Mouse (Mus musculus) thymus, postnatal 25 days (tissue): Measurements from ENCODE around the gene Zfp831.

ENCODE experiments used
- DNase-seq: peaks from one replicate; pipeline ENCODE4 v3.0.0; 2022

Zfp831 gene

DNA sequence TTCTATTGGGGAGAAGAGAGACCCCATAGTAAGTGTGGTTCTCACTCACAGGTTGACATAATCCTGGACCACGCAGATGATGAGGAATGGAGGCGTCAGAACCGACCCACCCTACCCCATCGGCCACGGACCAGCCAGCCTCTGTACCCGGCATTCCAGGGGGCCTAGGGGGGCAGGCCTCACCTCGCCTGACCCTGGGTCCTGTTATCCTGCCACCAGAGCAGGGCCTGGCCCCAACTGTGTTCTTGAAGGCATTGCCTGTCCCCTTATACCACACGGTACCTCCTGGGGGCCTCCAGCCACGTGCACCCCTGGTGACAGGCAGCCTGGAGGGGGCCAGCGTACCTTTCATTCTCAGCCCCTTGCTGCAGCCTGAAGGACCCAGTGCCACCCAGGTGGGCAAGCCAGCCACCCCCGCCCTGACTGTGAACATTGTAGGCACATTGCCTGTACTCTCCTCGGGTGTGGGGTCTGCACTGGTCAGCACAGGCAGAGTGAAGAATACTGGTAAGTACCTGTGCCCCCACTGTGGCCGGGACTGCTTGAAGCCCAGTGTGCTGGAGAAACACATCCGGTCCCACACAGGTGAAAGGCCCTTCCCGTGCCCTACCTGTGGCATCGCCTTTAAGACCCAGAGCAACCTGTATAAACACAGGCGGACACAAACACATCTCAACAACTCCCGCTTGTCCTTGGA, at the start of gene Zfp831:
TSS of gene Zfp831 (plus strand) at position 87 of the 697 bp plus-strand sequence.
- no peak for DNase-seq

DNA sequence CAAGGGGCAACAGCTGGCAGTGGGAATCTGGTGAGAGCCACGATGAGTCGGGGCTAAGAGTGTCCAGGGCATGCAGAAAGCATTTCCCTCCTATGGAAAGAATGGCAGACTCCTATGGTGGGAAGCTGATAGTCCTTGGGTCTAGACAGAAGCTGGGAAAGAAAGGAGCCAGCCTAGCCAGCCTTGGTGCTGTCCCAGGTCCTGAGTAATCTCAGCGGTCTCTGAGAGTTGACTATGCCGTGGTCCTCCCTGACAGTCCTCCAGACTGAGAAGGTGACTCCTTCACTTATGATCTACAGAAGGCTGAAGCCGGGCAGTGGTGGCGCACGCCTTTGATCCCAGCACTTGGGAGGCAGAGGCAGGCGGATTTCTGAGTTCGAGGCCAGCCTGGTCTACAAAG, 48.4 kb upstream of the Zfp831 start:
- no peak for DNase-seq

DNA sequence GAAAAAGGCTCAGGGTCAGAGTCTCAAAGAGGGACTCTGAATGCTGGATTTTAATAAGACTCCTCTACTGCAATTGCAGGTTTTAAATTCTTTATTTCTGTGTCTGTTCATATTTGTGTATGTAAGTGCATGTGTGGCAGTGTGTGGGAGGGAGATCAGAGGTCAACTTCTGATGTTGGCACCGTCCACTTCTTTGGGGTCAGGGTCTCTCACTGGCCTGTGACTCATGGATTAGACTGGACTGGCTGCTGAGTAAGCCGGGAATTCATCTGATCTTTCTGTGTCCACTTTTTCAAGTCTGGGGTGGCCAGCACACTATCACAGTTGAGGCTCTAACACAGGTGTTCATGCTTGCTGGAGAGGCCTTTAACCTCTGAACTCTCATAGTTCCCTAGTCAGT, 47.7 kb upstream of the Zfp831 start:
- DNase-seq: no peak

DNA sequence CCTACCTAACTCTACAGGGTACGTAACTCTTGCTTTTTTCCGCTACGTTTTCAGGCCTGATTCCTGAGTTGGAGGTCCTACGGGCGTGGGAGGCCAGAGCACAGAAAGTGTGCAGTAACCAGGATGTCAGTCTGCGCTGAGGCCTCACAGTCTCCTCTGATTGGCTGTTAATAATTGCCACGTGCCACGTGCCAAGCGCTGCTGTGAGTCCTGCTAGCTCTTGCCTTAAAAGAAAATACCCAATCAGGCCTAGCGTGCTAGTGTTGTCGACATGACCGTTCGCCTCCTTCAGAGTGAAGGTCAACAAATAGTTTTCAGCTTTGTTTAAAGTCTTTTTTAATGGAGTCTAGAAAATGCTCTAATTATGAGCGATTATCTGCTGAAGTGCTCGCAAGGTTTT, 46.9 kb upstream of the Zfp831 start:
- DNase-seq: no peak

DNA sequence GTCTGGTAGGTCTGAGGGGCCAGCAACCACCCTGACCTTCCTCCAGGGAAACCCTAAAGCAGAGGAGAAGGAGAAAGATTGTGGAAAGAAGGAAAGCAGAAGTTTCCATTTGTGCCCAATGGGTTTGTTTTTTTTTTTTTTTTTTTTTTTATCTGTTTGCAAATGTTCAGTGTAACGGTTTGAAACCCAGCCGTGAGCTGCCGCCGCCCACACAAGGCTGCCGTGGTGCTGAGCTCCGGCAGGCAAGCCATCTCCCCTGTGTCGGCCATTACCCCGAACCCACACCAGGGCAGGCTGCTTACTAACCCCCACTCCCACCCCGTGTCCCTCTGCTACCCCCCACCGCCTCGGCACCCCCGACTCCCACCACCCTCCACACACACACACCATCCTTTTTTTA, 44.9 kb upstream of the Zfp831 start:
- DNase-seq: peak; percentile 55

DNA sequence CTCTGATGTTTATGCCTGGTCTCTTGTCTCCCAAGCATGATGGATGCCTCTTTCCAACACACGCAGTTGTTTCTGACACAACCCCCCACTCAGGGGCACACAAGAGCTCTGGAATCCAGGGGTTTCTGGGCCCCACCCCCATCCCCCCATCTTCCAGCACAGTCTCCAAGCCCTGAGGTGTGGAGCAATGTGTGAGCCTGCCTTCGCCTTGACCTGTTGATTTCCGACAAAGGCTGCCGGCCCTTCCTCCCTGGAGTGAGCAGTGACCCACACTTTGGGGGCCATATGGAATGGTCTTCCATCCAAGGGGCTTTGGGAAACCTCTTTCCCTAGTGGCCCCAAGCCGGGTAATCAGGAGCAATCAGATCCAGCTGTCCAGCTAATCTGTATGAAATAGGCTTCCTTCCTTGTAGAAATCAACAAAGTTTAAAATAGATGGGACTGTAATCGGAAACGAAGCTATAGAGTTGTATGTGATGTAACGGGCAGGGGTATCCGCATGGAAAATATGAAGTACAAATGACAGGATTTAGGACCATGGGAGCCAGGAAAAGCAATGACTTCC, 44.2 kb upstream of the Zfp831 start:
- no peak for DNase-seq

DNA sequence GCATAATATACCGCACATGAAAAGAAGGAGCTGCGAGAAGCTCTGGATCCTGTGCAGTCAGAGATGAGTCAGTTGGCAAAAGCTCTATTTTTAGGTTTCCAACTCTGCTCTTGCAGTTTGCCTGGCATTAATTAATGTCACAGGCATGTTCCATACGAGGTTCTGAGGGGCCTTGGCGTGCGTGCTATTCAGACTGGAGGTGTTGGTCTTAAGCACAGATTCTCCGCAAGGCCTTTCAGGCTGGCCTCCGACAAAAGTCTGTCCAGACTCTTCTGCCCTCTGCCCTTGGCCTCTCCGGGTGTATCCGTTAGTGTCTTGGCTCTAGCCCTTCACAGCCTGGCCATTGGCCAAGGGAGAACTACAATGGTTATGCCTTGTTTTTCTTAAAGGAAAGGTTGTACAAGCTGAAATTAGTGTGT, 43.5 kb upstream of the Zfp831 start:
- no peak for DNase-seq

DNA sequence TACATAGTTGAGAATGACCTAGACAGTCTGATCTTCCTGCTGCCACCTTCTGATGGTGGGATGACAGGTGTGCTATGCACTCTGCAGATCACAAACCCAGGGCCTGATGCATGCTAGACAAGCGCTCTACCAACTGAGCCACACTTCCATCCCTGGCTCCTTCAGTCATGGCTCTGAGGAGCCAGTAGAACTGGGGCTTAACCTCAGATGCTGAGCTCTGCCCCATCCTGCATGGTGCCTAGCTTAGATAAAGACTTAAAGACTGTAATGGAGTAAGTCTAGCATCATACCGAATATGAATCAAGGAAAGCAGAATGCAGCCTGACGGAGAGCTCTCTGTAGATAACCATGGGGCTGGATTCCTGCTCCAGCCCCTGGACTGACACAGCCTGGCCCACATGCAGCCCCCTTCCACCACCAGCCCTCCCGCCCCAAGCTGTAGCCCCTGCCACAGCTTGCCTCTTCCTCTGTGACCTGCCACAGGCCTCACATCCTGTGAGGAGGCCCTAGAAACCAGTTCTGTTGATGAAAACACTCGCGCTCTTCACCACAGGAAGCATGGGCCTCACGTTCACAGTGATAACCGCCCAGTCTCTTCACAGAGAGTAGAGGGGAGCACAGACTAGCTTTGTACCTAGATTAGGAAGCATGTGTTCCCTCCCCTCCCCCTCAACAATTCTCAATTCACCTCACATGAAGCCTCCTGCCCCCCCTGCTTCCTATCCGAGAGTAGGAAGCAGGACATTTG, 41.2 kb upstream of the Zfp831 start:
- peak; percentile 81 for DNase-seq

DNA sequence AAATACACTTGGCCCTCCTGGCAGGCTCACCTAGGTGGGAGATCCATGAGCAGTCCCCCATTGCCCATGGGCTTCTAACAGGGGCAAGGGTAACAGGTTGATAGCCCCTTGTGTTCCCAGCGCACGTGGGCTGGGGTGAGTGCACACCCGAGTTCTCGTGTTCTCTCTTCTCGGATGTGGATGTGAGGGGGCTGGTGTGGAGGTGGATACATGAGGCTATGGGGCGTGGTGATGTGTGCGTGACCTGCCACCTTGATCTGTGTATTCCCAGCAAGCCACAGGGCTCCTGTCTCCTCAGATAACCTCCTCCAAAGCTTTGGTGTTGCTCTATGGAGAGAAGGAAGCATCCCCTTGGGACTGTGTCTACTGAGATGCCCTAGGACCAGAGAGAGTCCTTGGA, 40.0 kb upstream of the Zfp831 start:
- no peak for DNase-seq

DNA sequence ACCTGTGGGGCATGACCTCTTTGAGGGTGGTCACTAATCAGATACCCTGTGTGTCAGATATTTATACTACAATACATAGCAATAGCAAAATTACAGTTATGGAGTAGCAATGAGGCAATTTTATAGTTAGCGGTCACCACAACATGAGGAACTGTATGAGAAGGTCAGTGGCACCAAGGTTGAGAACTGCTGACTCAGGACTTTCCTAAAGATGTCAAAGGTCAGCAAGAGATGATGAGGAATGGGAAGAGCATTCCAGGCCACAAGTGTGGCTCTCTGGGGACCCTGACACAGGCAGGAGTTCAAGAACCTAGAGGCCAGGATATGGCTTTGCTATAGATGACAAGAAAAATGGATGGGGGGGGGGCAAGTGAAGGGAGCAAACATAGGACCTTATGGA, 38.3 kb upstream of the Zfp831 start:
- no peak for DNase-seq

DNA sequence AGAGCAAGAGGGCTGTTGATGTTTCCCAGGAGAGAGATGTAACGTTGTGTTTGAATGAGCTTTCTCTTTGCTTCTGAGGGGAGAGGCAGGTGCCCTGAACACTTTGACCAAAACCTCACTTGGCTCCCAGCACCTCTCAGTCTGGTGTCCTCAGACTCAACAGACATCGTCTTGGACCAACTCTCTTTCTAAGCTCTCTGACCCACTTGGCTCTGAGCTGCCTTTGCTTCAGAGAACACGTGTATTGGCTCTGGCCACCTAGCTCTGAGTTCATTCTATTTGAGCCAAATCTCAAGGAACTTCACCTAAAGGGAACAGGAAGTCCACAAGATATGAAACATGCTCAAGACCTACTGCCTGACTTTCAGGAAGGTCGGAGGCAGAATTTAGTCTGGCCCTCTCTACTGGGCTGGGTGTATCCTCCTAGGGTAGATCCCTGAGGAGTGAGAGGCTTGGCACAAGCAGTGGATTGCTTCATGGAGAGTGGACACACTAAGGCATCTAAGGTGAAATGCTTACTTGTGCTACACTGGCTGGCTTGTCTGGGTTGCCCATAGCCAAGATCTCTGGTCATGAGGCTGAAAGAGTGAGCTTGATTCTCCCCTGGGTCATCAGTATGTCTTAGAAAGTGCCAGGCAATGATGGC, 37.8 kb upstream of the Zfp831 start:
- DNase-seq: no peak

DNA sequence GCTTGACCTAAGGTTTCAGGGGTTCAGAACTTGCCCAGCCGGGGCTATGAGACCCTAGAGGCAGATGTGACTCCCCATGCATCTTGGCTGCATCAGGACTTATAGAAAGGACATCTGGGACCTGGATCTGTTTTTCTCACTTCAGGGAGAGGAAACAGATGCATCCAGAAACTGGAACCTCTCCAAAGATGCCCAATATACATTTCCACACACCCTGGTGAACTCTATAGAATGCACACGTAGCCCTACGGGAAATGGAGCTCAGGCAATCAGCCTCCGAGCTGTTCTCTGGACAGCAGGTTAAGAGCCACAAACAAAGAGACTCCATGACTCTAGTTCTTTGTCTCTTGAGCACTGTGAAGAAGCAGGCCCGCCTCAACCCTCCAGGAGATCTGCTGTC, 37.0 kb upstream of the Zfp831 start:
- DNase-seq: no peak

DNA sequence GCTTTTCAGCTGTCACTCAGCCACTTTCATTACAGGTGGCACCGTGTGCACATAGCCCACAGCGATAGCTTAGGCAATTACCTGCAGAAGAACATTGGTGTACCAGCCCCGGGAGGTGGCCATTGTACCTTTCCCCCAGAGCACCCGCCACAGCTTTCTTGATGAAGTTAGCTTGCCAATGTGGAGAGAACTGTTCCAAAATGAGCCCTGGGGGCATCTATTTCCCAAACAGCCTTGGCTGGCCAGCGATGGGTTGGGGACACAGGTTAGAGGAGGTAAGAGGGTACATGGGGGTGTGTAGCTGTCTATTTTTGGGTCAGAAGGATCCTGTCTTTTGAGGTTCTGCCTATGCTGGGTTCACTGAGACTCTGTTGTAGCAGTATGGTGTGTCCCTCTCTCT, 33.4 kb upstream of the Zfp831 start:
- no peak for DNase-seq

DNA sequence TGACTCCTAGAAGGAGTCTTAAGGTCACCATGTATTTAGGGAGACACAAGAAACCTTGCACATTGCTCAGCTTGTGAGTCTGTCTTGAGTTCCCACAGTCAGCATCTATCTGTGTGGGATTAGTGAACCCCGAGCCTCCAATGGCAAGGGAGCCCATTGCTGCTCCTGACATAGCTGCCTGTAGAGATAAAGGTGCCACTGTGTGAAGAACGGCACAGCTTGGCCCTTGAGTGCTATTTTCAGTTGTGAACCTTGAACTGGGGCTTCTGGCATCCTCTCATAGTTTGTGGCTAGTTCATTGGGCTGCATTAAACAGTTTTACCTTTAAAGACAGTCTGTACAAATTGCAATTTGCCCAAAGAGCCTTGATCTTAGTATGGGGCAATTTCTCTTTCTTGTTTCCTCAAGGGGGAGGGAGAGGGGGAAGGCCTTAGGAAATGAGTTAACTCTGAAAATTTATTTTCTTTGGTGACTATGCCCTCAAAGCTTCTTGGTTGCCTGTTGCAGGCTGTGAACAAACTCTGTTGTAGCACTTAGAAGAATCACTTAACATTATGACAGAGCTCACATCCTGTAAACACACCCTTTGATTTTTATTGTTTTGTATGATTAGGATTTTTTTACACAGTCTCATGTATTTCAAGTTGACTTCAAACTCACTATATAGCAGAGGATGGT, 30.8 kb upstream of the Zfp831 start:
- no peak for DNase-seq

DNA sequence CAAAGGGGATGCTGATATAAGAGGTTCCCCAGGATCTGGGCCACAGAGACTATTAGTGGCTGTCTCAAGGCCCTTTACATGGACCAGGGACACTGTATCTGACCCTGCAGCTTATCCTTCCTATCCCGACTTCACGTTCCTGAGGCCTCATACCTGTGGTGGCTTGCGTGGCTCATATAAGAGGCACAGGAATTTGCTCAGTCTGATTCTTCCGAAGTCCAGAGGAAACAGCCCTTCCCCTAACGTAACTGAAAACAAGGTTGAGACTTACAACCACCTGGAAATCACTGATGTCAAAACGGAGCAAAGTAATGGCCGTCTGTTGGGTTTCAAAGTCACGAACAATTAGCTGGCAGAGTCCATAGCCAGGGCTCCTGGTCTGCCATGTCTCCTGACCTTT, 30.1 kb upstream of the Zfp831 start:
- peak; percentile 22 for DNase-seq

DNA sequence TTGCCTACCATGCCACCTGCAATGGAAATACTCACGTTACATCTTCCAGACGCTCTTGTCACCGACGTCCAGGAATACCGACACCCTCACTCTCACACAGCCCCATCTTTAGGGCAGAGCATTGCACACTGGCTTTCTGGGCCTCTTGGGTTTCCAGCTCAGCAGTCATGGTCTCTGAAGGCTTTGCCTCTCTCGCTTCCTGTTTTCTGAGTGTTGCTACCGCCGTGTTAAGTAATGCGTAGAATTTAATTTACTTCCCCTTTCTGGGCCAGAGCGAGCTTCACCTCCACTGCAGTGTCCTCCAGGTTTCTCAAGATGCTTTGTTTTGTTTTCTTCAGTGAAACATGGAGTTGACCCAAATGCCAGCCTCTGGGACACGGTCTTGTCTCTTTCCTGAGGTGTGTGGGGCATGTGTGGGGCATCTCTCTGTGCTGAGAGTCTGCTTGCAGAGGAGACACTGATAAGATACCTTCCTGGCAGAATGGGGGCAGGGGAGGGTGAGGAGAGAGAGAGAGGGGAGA, 29.4 kb upstream of the Zfp831 start:
- peak; percentile 74 for DNase-seq

DNA sequence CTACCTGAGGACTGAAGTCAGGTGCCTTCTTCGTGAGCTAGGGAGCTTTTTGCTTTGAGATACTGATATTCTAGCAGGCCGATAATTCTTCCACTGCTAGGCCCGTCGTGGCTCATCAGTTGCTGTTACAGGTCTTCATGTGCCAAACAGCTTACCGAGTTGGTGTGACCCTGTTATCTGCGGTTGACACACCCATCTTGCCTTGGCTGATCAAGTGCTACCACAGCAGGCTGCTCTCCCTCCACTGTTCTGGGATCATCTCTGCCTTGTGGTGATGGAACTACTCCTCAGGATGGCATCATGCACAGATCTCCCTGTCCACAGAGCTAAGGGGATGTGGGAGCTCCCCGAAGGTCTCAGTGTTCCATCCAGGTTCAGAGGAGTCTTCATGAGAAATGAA, 21.5 kb upstream of the Zfp831 start:
- no peak for DNase-seq

DNA sequence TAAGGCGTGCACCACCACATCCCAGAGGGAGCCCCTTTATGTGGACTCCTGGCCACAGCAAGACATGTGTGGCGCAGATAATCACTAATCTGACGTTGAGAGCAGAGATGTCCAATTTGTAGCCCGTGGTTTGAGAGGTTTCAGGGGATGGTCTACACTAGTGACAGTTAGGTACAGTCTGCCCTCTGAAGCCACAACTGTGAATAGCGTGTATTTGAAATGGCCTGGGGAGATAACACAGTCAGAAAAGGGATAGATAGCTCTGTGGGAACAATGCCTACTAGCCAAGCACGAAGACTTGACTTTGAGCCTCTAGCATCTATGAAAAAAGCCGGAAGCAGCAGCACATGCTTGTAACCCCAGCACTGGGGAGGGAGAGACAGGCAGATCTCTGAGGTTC, 18.9 kb upstream of the Zfp831 start:
- DNase-seq: no peak

DNA sequence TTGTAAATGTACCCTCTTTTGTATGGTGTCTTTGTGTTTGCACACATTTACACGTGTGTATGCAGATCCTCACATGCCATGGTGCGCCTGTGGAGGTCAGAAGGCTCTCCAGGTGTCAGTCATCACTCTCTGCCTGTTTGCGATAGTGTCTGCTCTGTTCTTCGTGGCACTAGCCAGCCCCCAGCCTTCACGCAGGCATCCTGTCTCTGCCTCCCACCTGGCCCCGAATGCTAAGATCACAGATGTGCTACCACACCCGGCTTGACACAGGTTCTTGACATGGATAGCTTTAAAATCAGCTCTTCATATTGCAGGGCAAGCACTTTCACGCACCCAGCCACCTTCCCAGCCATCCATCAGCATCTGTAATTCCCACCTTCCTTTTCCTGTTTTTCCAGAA, 16.3 kb upstream of the Zfp831 start:
- DNase-seq: no peak

DNA sequence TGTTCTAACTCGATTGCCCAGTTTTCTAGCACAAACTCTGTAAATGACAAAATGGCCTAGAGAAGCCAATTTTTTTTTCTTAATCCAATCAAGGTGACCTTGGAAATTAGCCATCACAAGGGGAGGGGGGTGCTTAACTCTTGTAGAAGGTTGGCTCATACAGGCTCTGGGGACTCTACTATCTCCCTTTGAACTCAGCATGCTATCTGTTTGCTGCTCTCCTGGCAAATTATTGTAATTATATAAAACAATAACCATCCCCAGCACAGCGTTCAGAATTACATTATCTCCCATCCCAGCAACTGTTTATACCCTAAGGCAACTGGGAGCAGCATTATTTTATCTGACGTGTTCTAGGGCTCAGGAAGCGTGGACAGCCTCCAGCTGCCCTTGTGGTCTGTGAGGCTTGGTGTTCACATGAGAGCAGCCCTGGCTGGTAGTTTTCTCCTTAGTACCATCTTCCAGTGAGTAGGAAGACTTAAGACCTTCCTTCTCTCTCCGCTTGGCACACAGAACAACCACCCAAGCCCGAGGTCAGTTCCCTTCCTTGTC, 14.0 kb upstream of the Zfp831 start:
- no peak for DNase-seq

DNA sequence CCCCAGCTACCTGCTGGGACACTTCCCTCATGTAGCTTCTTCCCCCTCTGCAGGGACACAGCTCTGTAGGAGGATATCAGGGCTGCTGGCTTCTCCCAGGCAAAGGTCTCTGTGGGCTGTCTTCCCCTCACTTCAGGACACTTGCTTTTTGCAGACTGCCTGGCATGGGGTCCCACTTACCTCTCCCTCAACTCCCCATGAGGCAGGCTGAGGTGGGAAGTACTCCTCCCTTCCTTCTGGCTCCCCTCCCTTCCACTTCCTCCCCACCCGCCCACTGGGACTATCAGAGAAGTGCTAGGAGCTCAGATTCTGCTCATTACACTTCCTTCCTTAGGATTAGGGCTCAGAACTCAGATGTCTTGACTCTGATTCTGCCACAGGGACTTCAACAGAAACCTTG, 6.6 kb upstream of the Zfp831 start:
- no peak for DNase-seq

DNA sequence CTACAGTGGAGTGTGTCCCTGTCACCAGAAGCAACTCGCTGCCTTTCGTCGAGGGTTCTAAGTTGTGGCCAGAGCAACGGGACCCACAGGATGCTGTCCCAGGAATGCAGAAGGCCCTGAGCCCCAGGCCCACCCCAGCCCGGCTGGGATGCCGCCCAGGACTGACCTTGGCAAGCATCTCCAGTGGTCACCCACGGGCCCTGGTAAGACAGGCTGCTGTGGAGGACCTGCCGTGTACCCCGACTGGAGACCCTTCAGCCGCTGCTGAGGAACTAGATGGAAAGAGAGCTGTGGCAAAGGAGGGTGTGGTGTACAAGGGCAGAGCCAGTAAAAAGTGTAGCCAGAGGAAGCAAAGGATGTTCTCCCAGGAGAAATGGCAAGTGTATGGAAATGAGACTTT, 1.6 kb downstream of the Zfp831 start:
- no peak for DNase-seq

DNA sequence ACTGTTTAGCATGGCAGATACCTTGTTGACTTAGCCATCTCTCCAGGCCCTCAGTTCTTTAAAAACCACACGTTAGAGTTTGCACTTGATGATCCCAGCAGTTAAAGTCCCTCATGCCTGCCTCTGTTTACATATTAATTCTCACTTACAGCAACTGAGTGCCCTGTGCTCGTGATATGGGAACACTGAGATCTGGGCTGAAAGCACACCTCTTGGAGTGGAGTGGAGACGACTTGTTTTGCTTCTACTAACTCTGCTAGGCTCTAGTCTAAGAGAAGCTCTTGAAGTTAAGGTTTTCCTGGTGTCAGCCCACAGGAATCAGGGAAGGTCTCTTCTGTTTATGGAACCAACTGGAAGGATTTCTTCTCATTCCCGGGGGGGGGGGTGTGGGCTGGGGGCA, 9.5 kb downstream of the Zfp831 start:
- DNase-seq: no peak
